Mouse (Mus musculus) embryonic facial prominence, embryonic 14.5 days (tissue): ENCODE measurements around the gene Bmper. TPM values are rescaled to one million over a fixed set of nuclear protein-coding genes. Genes with fewer than 3 reads are reported as not detected.

ENCODE experiments used
- ATAC-seq: fragments of 200-750 bp; cut with Nextera tagmentation; 2 replicates; pipeline ENCODE4 v1.8.0; 2017; ENCODE audit warnings: low read depth, moderate number of reproducible peaks, moderate TSS enrichment
- DNase-seq: peaks from one replicate; pipeline ENCODE4 v3.0.0-alpha.2; 2015; ENCODE audit warnings: low spot score
- H3K27ac ChIP-seq: fragments of 300-500 bp; sonication (generic); replicated peaks from 2 replicates; pipeline ENCODE4 v1.5.1; 2014; ENCODE audit warnings: low read depth, mild to moderate bottlenecking, low read length, moderate library complexity
- H3K27me3 ChIP-seq: fragments of 300-500 bp; sonication (generic); replicated peaks from 2 replicates; pipeline ENCODE4 v1.6.1; 2014; ENCODE audit warnings: low read length; ENCODE audit not compliant: control insufficient read depth, insufficient read depth
- H3K36me3 ChIP-seq: fragments of 300-500 bp; sonication (generic); 2 replicates; pipeline ENCODE4 v1.6.1; 2014; ENCODE audit warnings: low read length, mixed read lengths; ENCODE audit not compliant: control insufficient read depth, insufficient read depth
- H3K4me1 ChIP-seq: fragments of 300-500 bp; sonication (generic); 2 replicates; pipeline ENCODE4 v1.6.1; 2014; ENCODE audit warnings: antibody characterized with exemption, low read length; ENCODE audit not compliant: control insufficient read depth, insufficient read depth
- H3K4me2 ChIP-seq: fragments of 300-500 bp; sonication (generic); 2 replicates; pipeline ENCODE4 v1.6.1; 2014; ENCODE audit warnings: low read depth, mild to moderate bottlenecking, low read length, moderate library complexity, mixed read lengths
- H3K4me3 ChIP-seq: fragments of 300-500 bp; sonication (generic); 2 replicates; pipeline ENCODE4 v1.5.1; 2014; ENCODE audit warnings: low read depth, mild to moderate bottlenecking, low read length
- H3K9ac ChIP-seq: fragments of 300-500 bp; sonication (generic); 2 replicates; pipeline ENCODE4 v1.6.1; 2014; ENCODE audit warnings: low read depth, mild to moderate bottlenecking, low read length, moderate library complexity, mixed read lengths
- H3K9me3 ChIP-seq: fragments of 300-500 bp; sonication (generic); 2 replicates; pipeline ENCODE4 v1.6.1; 2016; ENCODE audit warnings: low read length; ENCODE audit not compliant: control insufficient read depth
- WGBS: fragments of 180-500 bp; shearing (Covaris S2); extraction: QIAGEN DNeasy Blood & Tissue Kit; methylation state at CpG from one replicate; pipeline ENCODE4 v1.1.7; 2014; 5-methylcytosine and 5-hydroxymethylcytosine counted together
- polyA plus RNA-seq: library from polyadenylated mRNA; unstranded; fragments of >200 nt; fragmentation: Nextera tagmentation; extraction: Ambion mirVana; gene quantifications from 2 replicates; pipeline ENCODE4 v1.2.1, GENCODE M21; 2014

The Bmper gene
- polyA plus RNA-seq, 1 experiment from 2014 or later: 23.1 TPM

DNA sequence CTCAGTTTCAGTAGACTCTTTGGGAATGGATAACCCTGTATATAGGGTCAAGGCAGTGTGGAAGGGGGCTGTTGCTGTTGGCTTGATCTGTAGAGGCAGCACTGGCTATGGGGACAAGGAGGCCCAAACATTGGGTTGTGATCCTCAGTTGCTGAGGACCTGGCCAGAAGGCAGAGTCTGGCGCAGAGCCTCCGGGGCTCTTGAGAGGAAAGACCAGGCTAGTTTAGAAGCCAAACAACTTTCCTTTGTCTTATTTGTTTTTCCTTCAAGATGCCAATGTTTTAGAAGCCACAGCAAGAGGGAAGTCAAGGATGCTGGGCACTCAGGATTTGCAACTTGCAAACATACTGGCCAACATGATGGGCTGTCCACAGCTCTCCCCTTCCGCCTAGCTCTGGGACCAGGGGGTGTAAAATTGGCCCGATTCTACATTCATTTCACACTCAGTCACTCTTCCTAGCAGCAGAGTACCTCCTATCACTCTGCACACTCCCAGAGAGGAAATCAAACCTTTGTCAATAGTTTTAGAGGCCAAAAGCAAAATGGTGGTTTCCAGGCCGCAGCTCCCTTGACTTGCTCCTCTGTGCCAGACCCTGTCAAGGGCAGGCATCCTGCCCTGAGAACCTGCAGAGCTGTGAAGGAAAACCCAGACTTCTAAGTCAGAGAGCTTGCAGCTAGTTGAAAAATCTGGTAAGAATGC is 92.9 kb downstream of the Bmper start:
- Histone ChIP-seq H3K9me3 (no peaks in the 10 kb centered on the region), H3K9ac (no peak overlapping the region), H3K27ac (no peak overlapping the region), H3K4me1 (no peaks in the 10 kb centered on the region), H3K4me2 (no peak overlapping the region), H3K27me3 (no peaks in the 10 kb centered on the region), H3K4me3 (no peak overlapping the region), H3K36me3 (no peaks in the 10 kb centered on the region)
- ATAC-seq (no peak), DNase-seq (no peak)
- 89% methylated on average over 5 of the region's 5 CpGs for WGBS

DNA sequence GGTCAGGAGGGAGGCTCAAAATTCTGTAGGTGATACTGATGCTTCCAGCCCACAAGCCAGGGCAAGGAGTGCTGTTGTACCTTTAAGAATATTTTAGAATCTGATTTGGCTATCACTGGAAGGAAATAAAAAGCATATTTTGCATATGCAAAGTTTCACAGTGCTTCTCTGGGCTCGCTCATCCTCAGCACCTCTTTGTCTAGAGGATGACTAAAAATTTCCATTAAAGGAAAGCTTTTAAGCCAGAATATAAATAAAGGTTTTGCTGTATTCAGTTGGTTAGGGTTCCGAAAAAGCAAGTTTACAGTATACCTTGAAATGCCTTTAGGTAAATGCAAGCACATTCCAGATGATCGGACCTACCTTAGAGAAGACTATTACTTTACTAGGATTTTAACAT is 105.0 kb downstream of the Bmper start:
- H3K36me3 ChIP-seq: no peaks in the 10 kb centered on the region
- ATAC-seq: no peak
- no peaks in the 10 kb centered on the region for H3K4me1 ChIP-seq
- H3K9me3 ChIP-seq: no peaks in the 10 kb centered on the region
- H3K27me3 ChIP-seq: no peaks in the 10 kb centered on the region
- no peak overlapping the region for H3K9ac ChIP-seq
- 68% methylated on average over 3 of the region's 3 CpGs for WGBS
- H3K4me2 ChIP-seq: no peak overlapping the region
- no peak for DNase-seq
- H3K4me3 ChIP-seq: no peak overlapping the region
- no peak overlapping the region for H3K27ac ChIP-seq

DNA sequence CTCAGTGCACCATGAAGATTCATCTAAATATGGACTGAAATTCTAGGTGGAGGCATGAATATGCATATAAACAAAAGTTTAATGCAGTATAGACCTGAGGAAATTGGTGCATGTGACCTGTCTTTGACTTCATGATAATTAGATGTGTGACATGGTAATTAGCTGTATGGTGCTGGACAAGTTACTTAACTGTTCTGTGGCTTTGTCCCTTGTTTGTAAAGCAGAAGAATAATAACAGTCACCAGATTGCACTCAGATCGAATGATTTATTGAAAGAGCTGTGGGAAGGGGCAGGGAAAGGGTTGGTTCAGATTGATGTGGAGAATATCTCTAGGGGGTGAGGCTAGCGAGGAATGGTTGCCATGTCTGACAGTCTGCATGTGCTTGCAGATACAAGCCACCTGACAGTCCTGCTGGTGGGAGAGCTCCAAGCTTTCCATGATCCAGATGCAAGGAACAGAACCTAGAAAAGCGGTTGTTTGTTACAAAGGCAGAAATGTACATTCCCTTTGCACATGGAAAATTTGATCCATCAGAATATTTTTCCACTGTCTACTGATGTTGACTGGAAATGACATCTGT is 110.3 kb downstream of the Bmper start:
- Histone ChIP-seq H3K36me3 (no peaks in the 10 kb centered on the region), H3K4me1 (no peaks in the 10 kb centered on the region), H3K9ac (no peak overlapping the region), H3K27ac (no peak overlapping the region), H3K27me3 (no peaks in the 10 kb centered on the region), H3K4me2 (no peak overlapping the region), H3K4me3 (no peak overlapping the region), H3K9me3 (0 out of 2 replicates have a peak, but pooled peaks cover 9% of the 10 kb centered on the region)
- ATAC-seq: no peak
- no peak for DNase-seq
- 63% methylated on average over 3 of the region's 3 CpGs for WGBS

DNA sequence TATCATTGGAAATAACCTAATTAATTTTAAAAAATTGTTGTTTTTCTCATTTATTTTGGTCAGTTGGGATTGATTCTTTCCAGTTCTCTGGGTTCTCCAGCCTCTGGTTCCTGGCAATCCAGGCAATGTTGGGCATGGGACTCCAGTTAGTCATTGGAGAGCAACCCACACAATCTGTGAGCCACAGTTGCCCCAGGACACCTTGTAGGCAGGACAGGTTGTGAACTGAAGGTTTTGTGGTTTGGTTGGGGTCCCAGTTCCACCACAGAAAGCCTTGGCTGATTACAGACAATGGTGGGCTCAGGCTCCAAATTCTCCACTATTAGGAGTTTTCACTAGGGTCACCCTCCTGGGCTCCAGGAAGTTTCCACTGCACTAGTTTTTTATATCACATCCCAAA is 117.7 kb downstream of the Bmper start:
- no peak for DNase-seq
- Histone ChIP-seq H3K4me3 (no peak overlapping the region), H3K9me3 (0 out of 2 replicates have a peak, but pooled peaks cover 9% of the 10 kb centered on the region), H3K4me1 (no peaks in the 10 kb centered on the region), H3K9ac (no peak overlapping the region), H3K36me3 (no peaks in the 10 kb centered on the region), H3K4me2 (no peak overlapping the region), H3K27ac (no peak overlapping the region), H3K27me3 (no peaks in the 10 kb centered on the region)
- no peak for ATAC-seq

DNA sequence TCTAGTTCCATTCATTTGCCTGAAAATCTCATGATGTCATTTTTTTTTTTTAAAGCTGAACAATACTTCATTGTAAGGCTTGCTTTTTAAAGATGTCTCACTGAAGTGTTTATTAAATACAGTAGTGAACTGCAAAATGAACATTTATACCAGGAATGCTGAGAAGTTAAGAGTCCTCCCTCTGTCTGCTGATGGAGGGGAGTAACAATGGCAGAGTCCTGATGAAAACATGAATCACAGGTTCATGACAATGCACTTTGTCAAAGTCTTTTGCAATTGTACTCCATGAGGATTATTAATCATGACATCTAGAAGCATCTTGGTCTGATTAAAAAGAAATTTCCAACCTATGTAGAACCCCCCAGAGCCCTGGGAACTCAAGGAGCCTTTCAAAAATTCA is 118.4 kb downstream of the Bmper start:
- DNase-seq: no peak
- H3K4me2 ChIP-seq: no peak overlapping the region
- H3K36me3 ChIP-seq: no peaks in the 10 kb centered on the region
- H3K4me3 ChIP-seq: no peak overlapping the region
- H3K27me3 ChIP-seq: no peaks in the 10 kb centered on the region
- no peak overlapping the region for H3K27ac ChIP-seq
- no peak for ATAC-seq
- 0 out of 2 replicates have a peak, but pooled peaks cover 8% of the 10 kb centered on the region for H3K9me3 ChIP-seq
- H3K9ac ChIP-seq: no peak overlapping the region
- no peaks in the 10 kb centered on the region for H3K4me1 ChIP-seq

DNA sequence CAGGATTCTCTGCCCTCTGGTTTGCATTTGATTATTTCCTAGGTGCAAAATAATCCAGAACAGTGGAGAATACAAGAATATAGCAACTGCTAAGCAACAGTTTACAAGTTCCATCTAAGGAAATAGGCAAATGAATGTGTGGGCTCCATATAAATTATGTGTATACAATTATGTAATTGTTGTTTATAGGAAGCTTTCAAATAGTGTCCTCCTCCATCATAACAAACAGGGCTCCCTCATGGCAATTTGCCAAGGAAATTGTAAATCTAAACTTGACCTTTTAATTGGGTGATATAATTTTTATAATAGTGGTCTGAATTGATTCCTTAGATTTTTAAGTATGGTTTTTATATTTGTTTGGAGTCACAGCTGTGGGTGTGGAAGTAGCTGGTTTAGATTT is 121.5 kb downstream of the Bmper start:
- Histone ChIP-seq H3K4me1 (no peaks in the 10 kb centered on the region), H3K27me3 (no peaks in the 10 kb centered on the region), H3K27ac (no peak overlapping the region), H3K9ac (no peak overlapping the region), H3K36me3 (no peaks in the 10 kb centered on the region), H3K4me2 (no peak overlapping the region), H3K4me3 (no peak overlapping the region), H3K9me3 (no peaks in the 10 kb centered on the region)
- DNase-seq (no peak), ATAC-seq (no peak)

DNA sequence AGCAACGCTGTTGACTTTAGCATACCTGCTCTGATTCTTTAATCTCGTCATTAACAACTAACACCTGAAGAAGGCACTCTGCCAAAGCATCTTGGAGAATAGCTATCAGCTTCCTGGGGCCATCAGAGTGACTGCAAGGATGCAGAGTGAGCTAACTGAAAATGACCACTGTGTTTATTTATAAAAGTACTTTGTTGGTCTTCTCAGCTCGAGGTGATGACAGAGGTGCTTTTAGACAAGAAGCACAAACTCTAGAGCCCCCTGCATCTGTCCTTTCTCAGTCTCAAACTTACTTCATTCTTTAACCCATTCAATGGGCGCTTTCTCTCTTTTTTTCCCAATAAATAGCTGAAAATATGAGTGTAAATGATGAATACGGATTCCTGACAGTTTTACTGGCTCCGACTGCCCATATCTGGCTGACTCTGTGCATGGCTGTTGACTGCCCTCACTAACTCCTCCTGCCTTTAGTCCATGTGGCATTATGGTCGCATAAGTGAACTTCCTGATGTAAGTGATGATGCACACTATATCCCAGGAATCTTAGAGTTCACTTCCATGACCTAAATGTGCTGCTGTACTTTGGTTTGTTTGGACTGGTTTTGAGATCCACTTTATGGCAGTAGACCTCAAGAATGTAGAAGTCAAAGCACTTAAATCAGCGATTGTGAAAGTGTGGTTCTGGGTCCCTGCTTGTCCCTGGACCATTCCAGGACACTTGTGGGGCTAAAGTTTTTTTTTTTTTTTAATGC is 122.4 kb downstream of the Bmper start:
- Histone ChIP-seq H3K4me1 (no peaks in the 10 kb centered on the region), H3K27ac (no peak overlapping the region), H3K36me3 (no peaks in the 10 kb centered on the region), H3K9me3 (no peaks in the 10 kb centered on the region), H3K27me3 (no peaks in the 10 kb centered on the region), H3K4me3 (no peak overlapping the region), H3K4me2 (no peak overlapping the region), H3K9ac (no peak overlapping the region)
- 63% methylated on average over 8 of the region's 8 CpGs for WGBS
- no peak for DNase-seq
- no peak for ATAC-seq

DNA sequence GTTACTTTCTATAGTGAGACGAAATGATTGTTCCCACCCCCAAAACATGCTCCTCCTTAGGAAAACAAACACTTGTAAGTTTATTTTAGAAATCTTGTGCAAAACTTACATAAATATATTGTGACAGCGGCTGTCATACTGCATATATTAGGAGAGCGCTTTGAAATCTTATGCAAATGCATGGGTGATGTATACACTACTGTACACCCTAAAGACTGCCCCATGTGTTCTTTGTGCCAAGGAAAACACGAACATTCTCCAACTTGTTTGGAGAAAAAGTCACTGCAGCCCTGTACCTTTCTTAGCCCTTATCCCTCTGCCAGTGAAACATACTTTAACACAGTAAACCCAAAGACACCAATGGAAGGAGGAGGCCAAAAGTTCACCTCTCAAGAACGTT is 126.7 kb downstream of the Bmper start:
- WGBS: 63% methylated on average over 5 of the region's 5 CpGs
- Histone ChIP-seq H3K36me3 (no peaks in the 10 kb centered on the region), H3K27me3 (no peaks in the 10 kb centered on the region), H3K4me3 (no peak overlapping the region), H3K27ac (no peak overlapping the region), H3K9ac (no peak overlapping the region), H3K9me3 (no peaks in the 10 kb centered on the region), H3K4me1 (no peaks in the 10 kb centered on the region), H3K4me2 (no peak overlapping the region)
- 0 out of 2 replicates have a peak, but pooled peaks have one; percentile 53 for ATAC-seq
- DNase-seq: peak; percentile 37
